Comparison of ENCODE assay signal across 10 mouse cellular contexts in genomic region chr14:25600951-25601350, GRCm38 (mm10).
A peak's percentile ranks its signal among the peaks of the same experiment; 100 is the strongest.
DNase-seq lines count a peak whose midpoint lies in the region; ATAC-seq and TF ChIP-seq lines count a peak whose summit lies in the region.
"Had no signal": no experiment of that assay in that cellular context is flagged by ENCODE, and none has a peak within 500 bp of the region (broad histone marks: within the 10 kb centered on the region; RNA-seq: fewer than 3 reads in every experiment).

No protein-coding gene starts in this region.

- no peak overlapping the region for H3K4me3 ChIP-seq in gastrocnemius, adult 2 months
- no peak overlapping the region for H3K4me3 ChIP-seq in lung, embryonic 14.5 days (ENCODE audit: low read depth, low read length)
- H3K4me3 ChIP-seq in brown adipose tissue, adult 24 weeks (ENCODE audit: insufficient read depth, low read depth, low read length), result no peak overlapping the region
- H3K4me3 ChIP-seq in limb, embryonic 15.5 days, result no peak overlapping the region
- H3K4me3 ChIP-seq: megakaryocyte, embryonic 14.5 days had no signal

- no peak for TF ChIP-seq CTCF in gastrocnemius, adult 2 months (IDR thresholded peaks at IDR 0.05)
- no peak for TF ChIP-seq CTCF in lung, embryonic 14.5 days (IDR thresholded peaks at IDR 0.05; ENCODE audit: low read depth)

- no peak for DNase-seq in gastrocnemius, adult 2 months
- DNase-seq in gastrocnemius, postnatal 4 days (ENCODE audit: low spot score in 2 of 2), result no peak
- DNase-seq in lung, embryonic 14.5 days, result peak; percentile 44
- DNase-seq in lung, postnatal 36 days, result no peak
- no peak for DNase-seq in cerebellum, postnatal 36 days
- no peak for DNase-seq in thymus, postnatal 0 days (ENCODE audit: low spot score)

- H3K27me3 ChIP-seq in lung, embryonic 14.5 days (ENCODE audit: insufficient read depth, low read length), result no peaks in the 10 kb centered on the region
- H3K27me3 ChIP-seq in limb, embryonic 15.5 days, result no peaks in the 10 kb centered on the region
- H3K27me3 ChIP-seq: megakaryocyte, embryonic 14.5 days had no signal

- H3K4me1 ChIP-seq in lung, embryonic 14.5 days (ENCODE audit: insufficient read depth), result peaks cover 12% of the 10 kb centered on the region
- peaks cover 34% of the 10 kb centered on the region for H3K4me1 ChIP-seq in brown adipose tissue, adult 24 weeks (ENCODE audit: control insufficient read depth, insufficient read depth, insufficient read length, low read length)
- H3K4me1 ChIP-seq in limb, embryonic 15.5 days, result peaks cover 63% of the 10 kb centered on the region

- no peaks in the 10 kb centered on the region for H3K9me3 ChIP-seq in lung, embryonic 14.5 days (ENCODE audit: low read depth, low read length)
- H3K9me3 ChIP-seq in limb, embryonic 15.5 days, result no peaks in the 10 kb centered on the region
- H3K9me3 ChIP-seq: megakaryocyte, embryonic 14.5 days had no signal

- no peak overlapping the region for H3K9ac ChIP-seq in lung, embryonic 14.5 days
- no peak overlapping the region for H3K9ac ChIP-seq in limb, embryonic 15.5 days

- H3K36me3 ChIP-seq in lung, embryonic 14.5 days (ENCODE audit: insufficient read depth), result peaks cover 16% of the 10 kb centered on the region
- H3K36me3 ChIP-seq in limb, embryonic 15.5 days, result peaks cover 31% of the 10 kb centered on the region; the same call in 1 of the 2 replicates
- H3K36me3 ChIP-seq: G1E had no signal

- intact Hi-C loops in gastrocnemius, adult 2 months (cut with DNase I), result no loop called here

- H3K4me2 ChIP-seq in lung, embryonic 14.5 days, result no peak overlapping the region
- H3K4me2 ChIP-seq in limb, embryonic 15.5 days, result no peak overlapping the region

- peak overlapping the region; percentile 9; the same call in 1 of the 2 replicates for H3K27ac ChIP-seq in gastrocnemius, adult 2 months
- H3K27ac ChIP-seq in lung, embryonic 14.5 days (ENCODE audit: low read depth), result peak overlapping the region; percentile 47; the same call in 1 of the 2 replicates
- peak overlapping the region; percentile 57; the same call in 1 of the 2 replicates for H3K27ac ChIP-seq in brown adipose tissue, adult 24 weeks (replicated peaks; ENCODE audit: low read depth, low read length)
- H3K27ac ChIP-seq in limb, embryonic 15.5 days, result peak overlapping the region; percentile 69

- 29% methylated on average over 2 of the region's 2 CpGs for WGBS in lung, embryonic 14.5 days
- WGBS in limb, embryonic 15.5 days, result 41% methylated on average over 2 of the region's 2 CpGs

- ATAC-seq in lung, embryonic 14.5 days (ENCODE audit: insufficient read depth), result no peak; the same call in 1 of the 2 replicates
- ATAC-seq in limb, embryonic 15.5 days (ENCODE audit: insufficient number of reproducible peaks, low FRiP score, low TSS enrichment, low read depth), result no peak

Comparison
In these comparisons a context has a peak if more than half of its experiments do, and no peak if none do; other contexts are left out.
1. H3K27ac ChIP-seq: peak in every context shown above with its lines; median percentile 69 in limb, embryonic 15.5 days; 57 in brown adipose tissue, adult 24 weeks; 47 in lung, embryonic 14.5 days; 9 in gastrocnemius, adult 2 months.